Mouse (Mus musculus) embryonic facial prominence, embryonic 14.5 days (tissue): ENCODE measurements around the gene P4hb. TPM values are rescaled to one million over a fixed set of nuclear protein-coding genes. Genes with fewer than 3 reads are reported as not detected.
A peak's percentile ranks its signal among the peaks of the same experiment; 100 is the strongest.

Experiments used
- ATAC-seq: fragments of 200-750 bp; cut with Nextera tagmentation; 2 replicates; pipeline ENCODE4 v1.8.0; 2017; ENCODE audit warnings: low read depth, moderate number of reproducible peaks, moderate TSS enrichment
- DNase-seq: peaks from one replicate; pipeline ENCODE4 v3.0.0-alpha.2; 2015; ENCODE audit warnings: low spot score
- H3K27ac ChIP-seq: fragments of 300-500 bp; sonication (generic); replicated peaks from 2 replicates; pipeline ENCODE4 v1.5.1; 2014; ENCODE audit warnings: low read depth, mild to moderate bottlenecking, low read length, moderate library complexity
- H3K27me3 ChIP-seq: fragments of 300-500 bp; sonication (generic); replicated peaks from 2 replicates; pipeline ENCODE4 v1.6.1; 2014; ENCODE audit warnings: low read length; ENCODE audit not compliant: control insufficient read depth, insufficient read depth
- H3K36me3 ChIP-seq: fragments of 300-500 bp; sonication (generic); 2 replicates; pipeline ENCODE4 v1.6.1; 2014; ENCODE audit warnings: low read length, mixed read lengths; ENCODE audit not compliant: control insufficient read depth, insufficient read depth
- H3K4me1 ChIP-seq: fragments of 300-500 bp; sonication (generic); 2 replicates; pipeline ENCODE4 v1.6.1; 2014; ENCODE audit warnings: antibody characterized with exemption, low read length; ENCODE audit not compliant: control insufficient read depth, insufficient read depth
- H3K4me2 ChIP-seq: fragments of 300-500 bp; sonication (generic); 2 replicates; pipeline ENCODE4 v1.6.1; 2014; ENCODE audit warnings: low read depth, mild to moderate bottlenecking, low read length, moderate library complexity, mixed read lengths
- H3K4me3 ChIP-seq: fragments of 300-500 bp; sonication (generic); 2 replicates; pipeline ENCODE4 v1.5.1; 2014; ENCODE audit warnings: low read depth, mild to moderate bottlenecking, low read length
- H3K9ac ChIP-seq: fragments of 300-500 bp; sonication (generic); 2 replicates; pipeline ENCODE4 v1.6.1; 2014; ENCODE audit warnings: low read depth, mild to moderate bottlenecking, low read length, moderate library complexity, mixed read lengths
- H3K9me3 ChIP-seq: fragments of 300-500 bp; sonication (generic); 2 replicates; pipeline ENCODE4 v1.6.1; 2016; ENCODE audit warnings: low read length; ENCODE audit not compliant: control insufficient read depth
- WGBS: fragments of 180-500 bp; shearing (Covaris S2); extraction: QIAGEN DNeasy Blood & Tissue Kit; methylation state at CpG from one replicate; pipeline ENCODE4 v1.1.7; 2014; 5-methylcytosine and 5-hydroxymethylcytosine counted together
- polyA plus RNA-seq: library from polyadenylated mRNA; unstranded; fragments of >200 nt; fragmentation: Nextera tagmentation; extraction: Ambion mirVana; gene quantifications from 2 replicates; pipeline ENCODE4 v1.2.1, GENCODE M21; 2014

P4hb gene
- polyA plus RNA-seq, 1 experiment from 2014 or later: 996 TPM

DNA sequence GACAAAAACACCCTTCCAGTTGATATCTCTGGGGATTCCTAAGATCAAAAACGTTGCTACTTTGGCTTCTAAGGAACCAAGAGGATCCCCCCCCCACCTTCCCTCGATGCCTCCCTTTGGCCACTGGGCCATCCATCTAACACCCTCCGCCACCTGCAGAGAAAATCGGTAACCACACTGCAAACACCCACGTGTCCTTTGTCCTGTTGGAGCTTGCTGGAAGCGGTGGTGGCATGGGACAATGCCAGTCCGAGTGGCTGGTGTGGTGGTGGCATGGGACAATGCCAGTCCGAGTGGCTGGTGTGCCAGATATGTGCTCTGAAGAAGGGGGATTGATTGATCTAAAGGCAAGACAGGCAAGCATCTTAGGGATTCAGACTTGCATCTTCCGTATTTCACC lies 41.4 kb downstream of the P4hb start:
- no peak for ATAC-seq
- H3K9me3 ChIP-seq: no peaks in the 10 kb centered on the region
- peaks cover 57% of the 10 kb centered on the region for H3K27me3 ChIP-seq
- no peak for DNase-seq
- H3K27ac ChIP-seq: no peak overlapping the region
- no peak overlapping the region for H3K4me3 ChIP-seq
- WGBS: 30% methylated on average over 9 of the region's 9 CpGs
- H3K36me3 ChIP-seq: no peaks in the 10 kb centered on the region
- 0 out of 2 replicates have a peak, but pooled peaks cover 4% of the 10 kb centered on the region for H3K4me1 ChIP-seq
- no peak overlapping the region for H3K4me2 ChIP-seq
- no peak overlapping the region for H3K9ac ChIP-seq

DNA sequence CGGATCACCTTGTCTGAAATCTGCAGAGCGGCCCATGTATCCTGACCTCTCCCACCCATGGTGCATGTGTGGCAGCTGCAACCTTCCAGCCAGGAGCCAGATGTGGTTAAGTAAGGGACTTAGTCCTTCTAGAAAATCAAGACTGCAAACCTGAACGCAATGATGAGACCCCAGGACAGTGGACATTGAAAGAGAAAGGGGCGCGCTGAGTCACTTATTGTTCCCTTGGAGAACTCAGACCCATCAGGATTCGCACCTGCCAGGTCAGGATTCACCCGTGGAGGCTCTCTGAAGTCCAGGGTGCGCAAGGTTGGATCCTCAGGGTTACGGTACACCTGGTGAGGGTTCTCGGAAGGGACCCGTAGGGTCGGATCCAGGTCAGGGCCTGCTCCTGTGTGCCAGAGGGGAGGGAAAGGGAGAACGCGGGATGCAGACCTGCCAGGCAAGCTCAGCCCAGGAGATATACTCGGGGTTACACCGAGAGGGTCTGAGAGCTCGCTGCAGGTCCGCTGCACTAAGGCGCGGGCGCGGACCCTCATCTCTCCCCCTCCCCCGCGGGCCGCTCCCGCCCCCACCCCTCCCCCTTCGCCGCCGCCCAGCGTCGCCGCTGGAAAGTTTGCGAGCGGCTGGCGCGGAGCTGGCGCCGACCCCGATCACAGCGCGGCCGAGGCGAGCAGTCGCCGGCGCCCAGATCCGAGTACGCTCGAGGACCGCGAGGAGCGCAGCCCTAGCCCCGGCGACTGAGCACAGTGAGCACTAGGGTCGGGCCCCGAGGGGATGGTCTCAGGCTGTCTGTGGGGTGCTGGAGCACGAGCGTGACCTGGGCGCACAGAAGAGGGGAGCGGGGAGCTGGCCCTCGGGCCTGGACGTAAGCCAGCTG lies 42.7 kb downstream of the P4hb start, which contains the start of gene Gcgr:
Gene Gcgr, plus strand, starts transcription at position 615 of the 880 bp plus-strand sequence.
- no peaks in the 10 kb centered on the region for H3K36me3 ChIP-seq
- no peak within 1 kb of the TSS for H3K27ac ChIP-seq
- DNase-seq (no peak), ATAC-seq (peak; percentile 41)
- peak within 1 kb of the TSS; percentile 88 for H3K4me2 ChIP-seq
- H3K9me3 ChIP-seq: no peaks in the 10 kb centered on the region
- H3K27me3 ChIP-seq: peaks cover 57% of the 10 kb centered on the region
- H3K4me3 ChIP-seq: peak within 1 kb of the TSS; percentile 44
- 13% methylated on average over 27 of the region's 62 CpGs for WGBS
- H3K4me1 ChIP-seq: 0 out of 2 replicates have a peak, but pooled peaks cover 4% of the 10 kb centered on the region
- peak within 1 kb of the TSS; percentile 66 for H3K9ac ChIP-seq

DNA sequence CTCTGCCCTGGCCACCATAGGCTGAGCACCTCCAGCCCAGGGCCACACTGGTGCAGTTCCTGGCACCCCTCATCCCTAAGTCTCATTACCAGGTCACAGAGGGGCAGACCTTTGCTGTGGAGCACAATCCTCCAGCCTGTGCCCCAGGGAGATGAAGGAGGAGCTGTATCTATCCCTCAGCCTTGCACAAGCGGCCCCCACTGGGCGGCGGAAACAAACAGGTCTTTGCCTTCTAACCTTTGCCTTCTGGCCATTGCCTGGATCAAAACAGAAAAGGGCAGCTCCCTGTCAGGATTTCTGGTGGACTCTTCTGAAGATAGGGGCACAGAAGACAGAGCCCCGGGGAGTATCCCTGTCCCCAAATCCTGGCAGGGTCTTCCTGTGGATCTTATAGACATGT lies 44.1 kb downstream of the P4hb start:
- Histone ChIP-seq H3K4me3 (no peak overlapping the region), H3K27me3 (peaks cover 53% of the 10 kb centered on the region), H3K9ac (no peak overlapping the region), H3K4me2 (no peak overlapping the region), H3K27ac (no peak overlapping the region), H3K36me3 (no peaks in the 10 kb centered on the region), H3K9me3 (no peaks in the 10 kb centered on the region), H3K4me1 (0 out of 2 replicates have a peak, but pooled peaks cover 4% of the 10 kb centered on the region)
- no peak for ATAC-seq
- 30% methylated on average over 4 of the region's 4 CpGs for WGBS
- DNase-seq: no peak

DNA sequence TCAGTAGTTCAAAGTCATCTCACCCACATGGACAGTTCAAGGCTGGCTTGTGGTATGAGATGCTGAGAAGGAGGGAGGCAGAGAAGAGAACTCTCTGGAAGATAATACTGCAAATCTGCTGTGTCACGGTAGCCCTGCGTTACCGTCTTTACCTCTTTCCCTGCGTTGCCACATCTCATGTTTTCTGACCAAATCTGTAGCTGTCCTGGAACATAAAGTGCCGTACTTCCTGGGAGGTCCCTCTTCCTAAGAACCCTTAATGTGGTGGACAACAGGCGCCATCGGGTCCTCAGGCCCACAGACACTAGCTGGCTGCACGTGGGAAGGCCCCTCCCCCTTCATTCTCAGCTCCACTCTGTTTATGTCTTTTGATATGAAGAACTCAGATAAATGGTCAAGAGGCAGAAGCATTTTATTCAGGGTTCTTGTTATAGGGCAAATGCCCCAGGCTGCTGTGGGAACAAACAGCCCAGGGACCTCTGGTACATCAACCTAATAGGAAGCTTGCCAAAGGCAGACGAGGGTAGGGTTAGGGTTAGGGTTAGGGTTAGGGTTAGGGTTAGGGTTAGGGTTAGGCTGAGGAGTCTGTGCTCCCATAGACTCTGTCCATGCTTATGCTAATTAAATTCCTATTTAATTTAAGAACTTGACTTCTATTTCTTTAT lies 45.2 kb downstream of the P4hb start:
- Histone ChIP-seq H3K27me3 (peaks cover 49% of the 10 kb centered on the region), H3K36me3 (no peaks in the 10 kb centered on the region), H3K4me1 (0 out of 2 replicates have a peak, but pooled peaks cover 4% of the 10 kb centered on the region), H3K4me3 (no peak overlapping the region), H3K4me2 (no peak overlapping the region), H3K27ac (no peak overlapping the region), H3K9me3 (no peaks in the 10 kb centered on the region), H3K9ac (no peak overlapping the region)
- no peak for DNase-seq
- 73% methylated on average over 9 of the region's 9 CpGs for WGBS
- no peak for ATAC-seq

DNA sequence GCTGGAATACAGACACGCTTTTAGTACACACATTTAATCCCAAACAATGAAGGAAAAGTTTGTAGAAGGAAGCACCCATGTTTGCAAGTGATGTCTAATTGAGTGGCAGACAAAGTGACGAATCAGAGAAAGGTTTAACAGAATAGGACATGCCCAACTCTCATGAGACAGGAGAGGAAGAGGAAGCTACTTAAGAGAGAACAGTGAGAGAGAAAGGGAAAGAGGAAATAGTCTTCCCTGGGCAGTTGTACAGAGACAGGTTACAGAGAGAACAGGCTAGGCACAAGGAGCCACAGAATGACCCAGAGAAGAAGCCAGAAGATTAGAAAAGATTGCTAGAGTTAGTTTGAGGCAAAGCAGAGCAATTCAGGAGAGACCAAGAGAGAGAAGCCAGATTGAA lies 47.1 kb downstream of the P4hb start:
- 79% methylated on average over 2 of the region's 2 CpGs for WGBS
- H3K4me1 ChIP-seq: 0 out of 2 replicates have a peak, but pooled peaks cover 4% of the 10 kb centered on the region

DNA sequence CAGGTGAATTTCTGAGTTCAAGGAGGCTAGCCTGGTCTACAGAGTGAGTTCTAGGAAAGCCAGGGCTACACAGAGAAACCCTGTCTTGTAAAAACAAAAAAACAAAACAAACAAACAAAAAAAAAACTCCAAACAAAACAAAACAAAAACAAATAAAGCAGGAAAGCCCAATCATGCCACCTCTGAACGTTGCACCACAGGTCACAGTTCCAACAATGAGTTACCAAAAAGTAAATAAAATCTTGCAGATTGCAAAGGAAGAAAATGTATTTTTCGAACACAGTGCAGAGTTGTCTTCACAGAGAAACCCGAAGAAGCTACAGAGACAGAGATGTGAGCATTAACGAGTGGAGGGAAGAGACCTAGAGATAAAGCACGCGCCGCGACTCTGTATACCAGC lies 50.5 kb downstream of the P4hb start:
- no peak for DNase-seq
- Histone ChIP-seq H3K36me3 (no peaks in the 10 kb centered on the region), H3K4me3 (no peak overlapping the region), H3K27me3 (no peaks in the 10 kb centered on the region), H3K4me1 (no peaks in the 10 kb centered on the region; the same call in 1 of the 2 replicates), H3K27ac (no peak overlapping the region), H3K9ac (no peak overlapping the region), H3K4me2 (no peak overlapping the region), H3K9me3 (no peaks in the 10 kb centered on the region)
- ATAC-seq: no peak
- WGBS: 86% methylated on average over 8 of the region's 8 CpGs

More for the DNA sequence above, 47.1 kb downstream of the P4hb start:
- no peak overlapping the region for H3K4me3 ChIP-seq
- H3K9ac ChIP-seq: no peak overlapping the region
- no peaks in the 10 kb centered on the region for H3K9me3 ChIP-seq
- ATAC-seq: no peak
- no peak for DNase-seq
- peaks cover 30% of the 10 kb centered on the region for H3K27me3 ChIP-seq
- H3K36me3 ChIP-seq: no peaks in the 10 kb centered on the region
- H3K4me2 ChIP-seq: no peak overlapping the region
- H3K27ac ChIP-seq: no peak overlapping the region

DNA sequence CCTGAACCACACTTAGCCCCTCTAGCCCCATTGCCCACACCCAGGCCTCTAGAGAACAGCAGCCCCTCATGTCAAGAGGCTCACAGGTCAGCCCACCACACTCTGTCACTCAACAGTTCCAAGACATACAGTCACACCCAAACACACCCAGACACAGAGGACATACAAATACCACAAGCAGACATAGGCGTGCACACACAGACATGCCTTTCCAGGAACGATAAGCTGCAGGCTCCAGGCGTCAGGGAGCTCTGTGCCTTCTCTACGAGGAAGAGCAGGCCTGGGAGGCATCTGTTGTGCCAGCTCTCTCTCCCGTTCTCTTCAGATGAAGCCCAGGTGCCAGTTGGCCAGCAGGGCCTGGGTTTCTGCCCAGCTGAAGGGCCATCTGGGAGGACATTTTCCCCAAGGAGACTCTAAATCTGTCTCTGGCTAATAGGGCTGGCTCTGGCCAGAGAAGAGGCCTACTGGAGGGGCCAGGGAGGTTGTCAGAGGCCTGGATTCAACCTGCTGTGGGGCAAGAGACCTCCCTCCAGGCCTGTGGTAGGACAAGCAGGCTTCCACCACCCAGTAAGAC lies 52.0 kb downstream of the P4hb start:
- Histone ChIP-seq H3K36me3 (no peaks in the 10 kb centered on the region), H3K9ac (no peak overlapping the region), H3K4me1 (no peaks in the 10 kb centered on the region; the same call in 1 of the 2 replicates), H3K4me2 (no peak overlapping the region), H3K27ac (no peak overlapping the region), H3K4me3 (no peak overlapping the region), H3K9me3 (no peaks in the 10 kb centered on the region), H3K27me3 (no peaks in the 10 kb centered on the region)
- ATAC-seq: no peak
- 85% methylated on average over 5 of the region's 5 CpGs for WGBS
- DNase-seq: no peak

DNA sequence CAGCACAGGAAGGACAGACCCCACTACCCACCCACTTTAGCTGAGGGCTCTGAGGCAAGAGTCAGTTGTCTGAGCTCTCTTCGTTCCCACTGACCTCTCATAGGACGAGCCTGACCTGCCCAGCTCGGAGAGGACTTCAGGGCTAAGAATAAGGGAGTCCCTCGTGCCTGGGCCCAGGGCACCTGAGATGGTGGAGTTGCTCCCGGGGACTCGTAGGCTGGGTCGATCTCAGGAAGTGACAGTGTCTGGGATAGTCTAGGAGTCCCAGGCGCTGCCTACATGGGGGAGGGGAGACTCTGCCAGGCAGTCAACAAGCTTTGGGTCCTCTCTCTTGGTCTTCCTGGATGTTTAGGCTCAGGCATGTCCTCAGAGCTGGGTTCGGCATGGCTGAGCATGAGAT lies 52.6 kb downstream of the P4hb start:
- Histone ChIP-seq H3K36me3 (no peaks in the 10 kb centered on the region), H3K9me3 (no peaks in the 10 kb centered on the region), H3K9ac (no peak overlapping the region), H3K4me1 (no peaks in the 10 kb centered on the region; the same call in 1 of the 2 replicates), H3K27ac (no peak overlapping the region), H3K27me3 (no peaks in the 10 kb centered on the region), H3K4me3 (no peak overlapping the region), H3K4me2 (no peak overlapping the region)
- DNase-seq (no peak), ATAC-seq (no peak)
- WGBS: 68% methylated on average over 8 of the region's 9 CpGs
